Comparison of ENCODE assay signal across 18 mouse cellular contexts in genomic region chr4:130103632-130104031, GRCm38 (mm10). TPM values are rescaled to one million over a fixed set of nuclear protein-coding genes. Genes with fewer than 3 reads are reported as not detected.
DNase-seq lines count a peak whose midpoint lies in the region; ATAC-seq and TF ChIP-seq lines count a peak whose summit lies in the region.
"Had no signal": no experiment of that assay in that cellular context is flagged by ENCODE, and none has a peak within 500 bp of the region (broad histone marks: within the 10 kb centered on the region; RNA-seq: fewer than 3 reads in every experiment).

No protein-coding gene starts in this region.

- no peak overlapping the region for H3K4me2 ChIP-seq in lung, embryonic 14.5 days
- H3K4me2 ChIP-seq: embryonic facial prominence, embryonic 15.5 days; liver, embryonic 15.5 days; stomach, embryonic 15.5 days had no signal

- H3K27me3 ChIP-seq in lung, embryonic 14.5 days (ENCODE audit: insufficient read depth, low read length) = no peaks in the 10 kb centered on the region
- H3K27me3 ChIP-seq: embryonic facial prominence, embryonic 15.5 days; stomach, embryonic 15.5 days had no signal

- peaks cover 1% of the 10 kb centered on the region; the same call in 1 of the 2 replicates for H3K36me3 ChIP-seq in lung, embryonic 14.5 days (ENCODE audit: insufficient read depth)
- H3K36me3 ChIP-seq: liver, embryonic 15.5 days; stomach, embryonic 15.5 days had no signal

- peaks cover 20% of the 10 kb centered on the region for H3K4me1 ChIP-seq in lung, embryonic 14.5 days (ENCODE audit: insufficient read depth)

- peak; percentile 20; the same call in 1 of the 2 replicates for TF ChIP-seq CTCF in gastrocnemius, adult 2 months (IDR thresholded peaks at IDR 0.05)
- peak; percentile 47; the same call in 1 of the 2 replicates for TF ChIP-seq CTCF in lung, embryonic 14.5 days (IDR thresholded peaks at IDR 0.05; ENCODE audit: low read depth)

- H3K9me3 ChIP-seq in lung, embryonic 14.5 days (ENCODE audit: low read depth, low read length) = no peaks in the 10 kb centered on the region
- H3K9me3 ChIP-seq: embryonic facial prominence, embryonic 15.5 days; liver, embryonic 15.5 days; stomach, embryonic 15.5 days had no signal

- DNase-seq in gastrocnemius, adult 2 months = no peak
- DNase-seq in gastrocnemius, adult 18-20 months (ENCODE audit: low spot score) = no peak
- DNase-seq in lung, embryonic 14.5 days = no peak
- no peak for DNase-seq in lung, postnatal 10 days
- DNase-seq in R1 (ENCODE audit: low read depth, low spot score) = peak; percentile 77
- peak; percentile 18 for DNase-seq in naive thymus-derived CD4-positive, alpha-beta T cell, adult 2 months (ENCODE audit: low read depth)
- no peak for DNase-seq in heart, postnatal 36 days
- DNase-seq: adrenal gland, postnatal 14 days; right cerebral cortex, postnatal 25 days had no signal

- no peak overlapping the region for H3K27ac ChIP-seq in gastrocnemius, adult 2 months
- H3K27ac ChIP-seq in lung, embryonic 14.5 days (ENCODE audit: low read depth) = no peak overlapping the region
- H3K27ac ChIP-seq: embryonic facial prominence, embryonic 15.5 days; liver, embryonic 15.5 days; stomach, embryonic 15.5 days had no signal

- ATAC-seq in lung, embryonic 14.5 days (ENCODE audit: insufficient read depth) = no peak
- no peak for ATAC-seq in megakaryocyte progenitor cell, adult 5-6 weeks (replicated peaks; ENCODE audit: poor library complexity)

- no peak overlapping the region for H3K4me3 ChIP-seq in gastrocnemius, adult 2 months
- H3K4me3 ChIP-seq in lung, embryonic 14.5 days (ENCODE audit: low read depth, low read length) = no peak overlapping the region
- H3K4me3 ChIP-seq: embryonic facial prominence, embryonic 15.5 days; liver, embryonic 15.5 days; stomach, embryonic 15.5 days had no signal

- no peak overlapping the region for H3K9ac ChIP-seq in lung, embryonic 14.5 days
- H3K9ac ChIP-seq: embryonic facial prominence, embryonic 15.5 days; liver, embryonic 15.5 days; stomach, embryonic 15.5 days had no signal

- intact Hi-C loops in gastrocnemius, adult 2 months (cut with DNase I) = no loop called here
- intact Hi-C loops in heart, postnatal 36 days (cut with DNase I) = no loop called here

- 77% methylated on average over 12 of the region's 12 CpGs for WGBS in lung, embryonic 14.5 days

RNA-seq across cellular contexts. Expression of gene Pef1, which starts 1.3 kb away (rescaled TPM):
- 10 to 100 TPM; 37.3 to 37.5 TPM for total RNA-seq in gastrocnemius, adult 2 months (2021)
- total RNA-seq in gastrocnemius, adult 18-20 months (2021) = 10 to 100 TPM; 33.7 to 38.6 TPM
- 68.9 and 69.4 TPM in 2 replicates for polyA plus RNA-seq in lung, embryonic 14.5 days (2014; fragmentation: Nextera tagmentation; extraction: Ambion mirVana)
- 10 to 100 TPM; 37.5 to 37.6 TPM for total RNA-seq in heart, postnatal 36 days (2021)
- total RNA-seq in megakaryocyte progenitor cell, adult 5-6 weeks (2015) = 39.4 and 51.8 TPM in 2 replicates
- total RNA-seq in megakaryocyte progenitor cell, adult 5-6 weeks (2017) = 11.8 and 15.5 TPM in 2 replicates

RNA-seq across cellular contexts. Expression of gene Hcrtr1, which starts 35.5 kb away (rescaled TPM):
- total RNA-seq in gastrocnemius, adult 2 months (2021) = not detected
- total RNA-seq in gastrocnemius, adult 18-20 months (2021) = not detected
- polyA plus RNA-seq in lung, embryonic 14.5 days (2014; fragmentation: Nextera tagmentation; extraction: Ambion mirVana) = 0.14 and 0.39 TPM in 2 replicates
- not detected for total RNA-seq in heart, postnatal 36 days (2021)
- total RNA-seq in megakaryocyte progenitor cell, adult 5-6 weeks (2015) = not detected in 2 replicates
- total RNA-seq in megakaryocyte progenitor cell, adult 5-6 weeks (2017) = not detected in 2 replicates
- total RNA-seq: granulocyte monocyte progenitor cell, adult 5-6 weeks; megakaryocyte, adult 5-6 weeks had no signal
- polyA plus RNA-seq: C2C12; embryonic facial prominence, embryonic 15.5 days; heart, postnatal 0 days; intestine, embryonic 14.5 days; liver, embryonic 15.5 days had no signal

RNA-seq across cellular contexts. Expression of gene Col16a1, which starts 56.0 kb away (rescaled TPM):
- total RNA-seq in gastrocnemius, adult 2 months (2021) = 1 to 10 TPM; 3.5 to 7.9 TPM
- 1 to 10 TPM; 2.5 to 2.9 TPM for total RNA-seq in gastrocnemius, adult 18-20 months (2021)
- 55.7 and 59.5 TPM in 2 replicates for polyA plus RNA-seq in lung, embryonic 14.5 days (2014; fragmentation: Nextera tagmentation; extraction: Ambion mirVana)
- total RNA-seq in heart, postnatal 36 days (2021) = 1 to 10 TPM; 7.4 to 8.5 TPM
- total RNA-seq in megakaryocyte progenitor cell, adult 5-6 weeks (2015) = 0.24 and 1.1 TPM in 2 replicates
- total RNA-seq in megakaryocyte progenitor cell, adult 5-6 weeks (2017) = 0.17 and 0.84 TPM in 2 replicates
- total RNA-seq: megakaryocyte, adult 5-6 weeks had no signal

Comparison
In these comparisons a context has a peak if more than half of its experiments do, and no peak if none do; other contexts are left out.
1. DNase-seq: peak in R1 (single experiment) and naive thymus-derived CD4-positive, alpha-beta T cell, adult 2 months (single experiment); none in gastrocnemius, adult 2 months (single experiment), gastrocnemius, adult 18-20 months (single experiment), lung, embryonic 14.5 days (single experiment), lung, postnatal 10 days (single experiment) and heart, postnatal 36 days (0 of 2).